Mouse (Mus musculus) granulocyte monocyte progenitor cell, adult 5-6 weeks (primary cell): ENCODE measurements at regions not wholly inside any gene's neighbourhood (a gene's known extent, or its start where the extent isn't known, plus 50 kb on each side); places are given as distances from the start of the nearest gene placed in this dataset.

ENCODE experiments used
- ATAC-seq: replicated peaks from 2 replicates; pipeline ENCODE4 v1.8.0; 2016; ENCODE audit warnings: mild to moderate bottlenecking, moderate TSS enrichment, inconsistent platforms; ENCODE audit not compliant: poor library complexity, severe bottlenecking

DNA sequence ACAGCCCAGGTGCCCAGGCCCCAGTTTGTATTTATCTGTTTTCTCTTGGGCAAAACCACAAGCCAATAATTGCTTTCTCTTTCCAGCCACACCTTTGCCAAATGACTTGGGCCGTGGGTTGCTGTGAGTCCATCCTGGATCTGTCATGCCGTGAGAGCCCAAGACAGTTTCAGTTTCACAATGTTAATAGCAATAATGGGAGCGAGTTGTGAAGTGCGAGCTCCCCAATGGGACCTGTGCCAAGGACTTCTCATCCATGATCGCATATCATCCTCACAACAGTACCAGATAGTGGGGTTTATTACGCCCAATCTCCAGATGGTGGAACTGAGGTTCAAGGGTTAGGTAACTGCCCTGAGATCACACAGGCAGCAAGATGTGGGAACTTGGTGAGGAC, 142.2 kb downstream of the Gm10260 start:
- ATAC-seq: no peak

GRCm38 (mm10) chr13:97617511-97618189, 142.8 kb downstream of the Gm10260 start:
- ATAC-seq: no peak

GRCm38 (mm10) chr13:97616919-97617318, 143.5 kb downstream of the Gm10260 start:
- ATAC-seq: no peak

DNA sequence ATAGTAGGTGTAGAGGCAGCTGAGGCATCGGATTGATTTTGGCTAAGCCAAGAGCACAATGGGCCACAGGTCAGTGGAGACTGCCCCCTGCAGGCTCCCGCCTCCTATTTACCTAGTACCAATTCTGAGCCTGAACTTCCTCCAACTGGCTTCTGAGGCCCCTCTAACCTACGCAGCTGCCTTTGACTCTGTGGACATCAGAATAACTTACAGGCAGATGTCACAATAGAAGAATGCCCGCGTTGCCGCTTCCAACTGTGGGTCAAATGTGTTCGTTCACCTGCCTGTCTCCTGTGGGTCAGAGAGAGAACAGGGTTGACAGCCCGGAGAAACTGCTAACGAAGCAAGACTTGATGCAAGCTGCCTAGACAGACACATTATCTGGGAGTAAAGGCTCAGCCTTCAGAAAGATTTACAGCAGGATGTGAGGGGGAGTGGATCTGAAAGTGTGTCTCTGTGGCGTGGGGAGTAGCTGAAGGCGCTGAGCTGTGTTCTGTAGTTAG, 153.2 kb downstream of the Gm10260 start:
- ATAC-seq: peak; percentile 89

- no peak for ATAC-seq
These were observed 156.0 kb downstream of the Gm10260 start for GRCm38 (mm10) chr13:97604451-97604850.

DNA sequence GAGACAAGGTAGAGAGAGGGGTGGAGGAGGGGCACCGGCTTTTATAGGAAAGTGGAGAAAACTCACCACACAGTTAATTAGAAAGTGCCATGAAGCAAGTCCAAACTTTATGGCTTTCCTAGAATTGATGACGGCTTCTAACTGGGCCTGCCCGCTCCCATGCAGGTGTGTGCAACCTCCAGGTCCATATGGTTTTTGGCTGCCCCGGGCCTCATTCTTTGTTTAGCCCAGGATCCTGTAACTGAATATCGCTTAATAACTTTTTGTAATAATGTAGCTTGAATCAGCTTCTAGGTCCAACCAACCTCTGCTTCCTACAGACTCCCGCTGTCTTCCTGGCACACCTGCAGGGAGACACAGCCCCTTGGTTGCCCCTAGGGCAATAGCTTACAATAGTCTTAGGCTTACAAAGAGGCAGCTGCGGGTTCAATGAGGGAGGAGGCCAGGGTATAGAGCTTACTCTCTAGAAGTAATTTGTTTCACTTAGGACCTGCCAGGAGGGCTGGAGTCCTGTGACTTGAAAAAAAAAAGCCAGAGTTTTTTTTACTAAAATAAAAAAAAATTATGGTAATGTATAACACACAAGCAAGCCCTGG, 159.2 kb downstream of the Gm10260 start:
- no peak for ATAC-seq

DNA sequence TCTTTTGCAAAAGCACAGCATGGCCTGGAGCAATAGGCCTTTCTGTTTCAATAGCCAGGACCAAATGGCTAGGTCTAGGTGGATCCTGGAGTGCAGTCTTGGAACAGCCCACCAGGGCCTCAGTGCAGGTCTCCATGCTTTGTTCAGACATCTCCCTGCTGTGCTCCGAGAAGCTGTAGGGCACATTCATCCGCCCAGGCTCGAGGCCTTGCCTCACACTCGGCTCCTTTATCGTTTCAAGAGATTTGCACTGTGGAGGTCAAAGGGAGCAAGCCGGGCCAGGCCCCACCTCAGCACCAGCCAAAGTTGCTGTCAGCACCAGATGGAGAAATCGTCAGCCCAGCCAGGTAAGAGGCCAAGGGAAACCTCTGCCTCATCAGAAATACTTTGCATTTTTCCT, 160.3 kb downstream of the Gm10260 start:
- no peak for ATAC-seq

DNA sequence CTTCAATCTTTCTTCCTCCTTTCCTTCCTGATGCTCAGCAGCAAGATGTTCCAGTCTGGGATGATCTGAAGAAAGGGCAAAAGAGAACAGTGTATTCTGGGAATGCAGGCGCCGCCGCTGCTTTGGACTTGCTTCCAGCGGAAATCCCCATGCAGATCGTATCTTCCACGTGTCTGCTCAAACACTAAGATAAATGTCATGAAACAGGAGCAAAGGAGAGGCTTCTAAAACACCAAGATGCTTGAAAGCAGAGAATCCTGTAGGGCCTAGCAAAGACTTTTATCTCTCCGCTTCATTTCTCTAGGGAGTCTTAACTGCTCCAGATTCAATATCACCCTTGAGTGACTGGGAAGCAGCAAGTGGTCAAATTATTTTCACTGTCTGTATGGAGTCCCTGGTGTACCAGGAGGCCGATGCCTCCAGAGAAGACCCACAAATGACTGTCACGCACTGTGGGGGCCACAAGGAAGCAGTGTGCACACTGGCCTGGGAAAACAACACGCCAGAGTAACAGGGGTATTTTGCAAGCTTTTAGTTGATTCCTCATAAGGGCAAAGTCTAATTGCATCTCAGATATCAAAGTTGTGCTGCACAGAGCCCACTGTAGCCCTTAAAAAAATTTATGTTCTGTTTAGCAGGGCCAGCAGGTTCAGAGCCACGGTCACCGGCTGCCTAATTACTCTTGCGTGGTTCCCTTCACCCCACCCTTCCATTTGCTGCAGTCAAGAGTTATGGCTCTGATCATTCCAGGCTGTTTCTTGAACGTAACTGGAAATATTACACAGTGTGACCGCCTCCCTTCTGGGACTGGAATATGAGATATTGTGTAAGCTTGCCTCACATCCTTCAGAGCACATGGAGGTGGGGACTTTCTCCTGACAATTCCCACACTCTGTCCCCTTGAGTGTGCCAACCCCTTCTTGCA, 161.7 kb downstream of the Gm10260 start:
- ATAC-seq: no peak

- ATAC-seq: no peak
These were observed 165.6 kb downstream of the Gm10260 start for GRCm38 (mm10) chr13:97594851-97595250.

DNA sequence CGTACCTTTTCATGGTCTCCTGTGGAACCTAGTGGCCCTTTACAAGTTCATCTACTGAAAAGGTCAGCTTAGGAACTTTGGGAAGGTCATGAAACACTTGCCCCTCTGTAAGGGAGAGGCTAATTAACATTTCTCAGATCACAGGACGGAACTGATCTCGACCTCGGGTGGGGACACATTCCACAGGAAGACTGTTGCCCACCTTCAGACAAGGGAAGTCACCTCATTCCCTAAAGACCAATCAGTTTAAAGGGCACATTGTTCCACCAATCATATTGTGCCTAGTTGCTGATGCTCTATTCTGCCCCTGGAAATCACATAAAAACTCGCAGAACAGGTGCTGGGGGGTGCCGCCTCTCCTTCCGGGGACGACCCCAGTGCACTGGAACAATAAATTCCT, 170.8 kb downstream of the Gm10260 start:
- ATAC-seq: no peak

- ATAC-seq: no peak
These were observed 172.3 kb downstream of the Gm10260 start for GRCm38 (mm10) chr13:97588085-97588484.

DNA sequence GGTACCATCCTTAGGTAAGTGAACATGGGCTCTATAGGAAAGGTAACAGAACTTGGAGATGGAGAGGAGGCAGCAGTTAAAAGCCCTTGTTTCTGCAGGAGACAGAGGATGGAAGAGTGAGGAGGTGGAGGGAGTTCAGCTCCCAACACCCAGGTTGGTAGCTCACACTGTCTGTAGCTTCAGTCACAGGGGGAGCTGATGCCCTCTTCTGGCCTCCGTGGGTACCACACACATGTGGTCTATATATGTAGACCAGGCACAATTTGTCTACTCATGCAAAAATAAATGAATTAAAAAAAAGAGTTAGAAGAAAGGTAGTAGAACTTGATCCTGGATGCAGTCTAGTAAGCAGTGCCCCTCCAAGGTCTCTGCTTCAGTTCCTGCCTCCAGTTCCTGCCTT, 173.3 kb downstream of the Gm10260 start:
- ATAC-seq: peak; percentile 58; the same call in 1 of the 2 replicates

DNA sequence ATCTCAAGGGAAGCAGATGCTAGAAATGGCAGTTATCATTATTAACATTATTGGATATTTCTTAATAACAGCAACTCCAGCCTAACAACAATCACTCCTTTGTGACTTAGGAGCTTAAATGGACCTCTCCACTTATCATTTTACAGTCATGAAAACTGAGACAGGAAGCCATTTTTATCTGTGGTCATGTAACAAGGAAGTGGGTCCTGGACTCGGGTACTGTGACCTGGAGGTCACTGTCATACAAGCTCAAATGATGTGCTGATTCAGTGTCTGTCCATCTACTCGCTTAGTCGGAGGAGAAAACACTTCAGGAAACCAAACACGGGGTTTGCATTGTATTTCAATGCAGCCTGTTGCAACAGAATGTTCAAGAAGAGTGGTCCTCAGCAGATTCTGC, 176.4 kb downstream of the Gm10260 start:
- peak; percentile 86 for ATAC-seq

GRCm38 (mm10) chr13:97581380-97581779, 179.1 kb downstream of the Gm10260 start:
- ATAC-seq: no peak

GRCm38 (mm10) chr13:97580241-97580874, 180.1 kb downstream of the Gm10260 start:
- ATAC-seq: no peak

DNA sequence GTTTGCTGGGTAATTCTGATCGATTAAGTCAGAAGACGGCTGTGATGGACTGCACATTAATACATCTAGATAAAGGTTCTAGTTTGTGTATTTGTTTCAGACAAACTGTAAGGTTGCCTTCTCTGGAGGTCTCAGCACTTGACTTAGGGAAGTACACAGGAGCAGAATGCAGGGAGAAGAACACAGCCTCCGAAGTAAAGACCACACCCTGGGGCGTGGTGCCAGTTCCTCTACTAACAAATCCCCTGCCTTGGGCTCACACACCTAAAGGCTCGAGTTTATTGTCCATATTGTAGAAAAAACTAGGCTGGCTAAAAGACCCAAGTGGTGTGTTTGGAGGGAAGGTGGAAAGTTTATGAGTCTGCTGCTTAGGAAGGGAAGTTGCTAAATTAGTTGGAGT, 181.8 kb downstream of the Gm10260 start:
- ATAC-seq: 0 out of 2 replicates have a peak, but pooled peaks have one; percentile 30

DNA sequence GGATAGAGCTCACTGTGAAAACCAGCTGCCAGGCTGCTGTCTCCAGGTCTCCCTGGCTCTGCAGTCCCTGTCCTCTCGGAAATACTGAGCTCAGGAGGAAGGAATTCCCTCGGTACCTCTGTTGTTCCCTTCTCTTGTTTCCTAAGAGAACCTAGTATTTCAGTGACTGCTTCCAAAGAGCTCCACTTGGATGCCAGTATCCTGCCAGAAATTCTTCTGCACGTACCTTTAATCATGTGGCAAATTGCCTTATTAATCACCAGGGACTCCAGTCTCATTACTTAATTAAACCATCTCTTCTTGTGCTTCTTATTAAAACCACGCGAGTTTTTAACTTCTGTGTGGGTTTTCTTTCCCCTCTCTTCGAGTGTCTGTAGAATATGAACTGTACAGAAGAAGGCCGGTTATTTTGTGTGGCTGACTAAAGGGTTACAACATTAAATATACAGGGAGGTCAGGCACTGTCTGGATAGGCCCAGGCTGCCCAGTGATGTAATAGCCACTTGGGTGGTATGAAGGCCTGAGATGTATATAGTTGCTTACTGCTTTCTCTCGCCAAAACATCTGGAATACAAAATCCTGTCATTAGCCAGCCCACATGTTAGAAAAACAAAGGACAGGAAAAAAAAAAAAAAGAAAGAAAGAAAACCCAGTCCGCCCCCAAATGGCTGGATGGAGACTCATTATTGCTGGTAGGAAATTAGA, 183.2 kb downstream of the Gm10260 start:
- no peak for ATAC-seq

- ATAC-seq: no peak
These were observed 186.8 kb downstream of the Gm10260 start for GRCm38 (mm10) chr13:97573601-97574000.

DNA sequence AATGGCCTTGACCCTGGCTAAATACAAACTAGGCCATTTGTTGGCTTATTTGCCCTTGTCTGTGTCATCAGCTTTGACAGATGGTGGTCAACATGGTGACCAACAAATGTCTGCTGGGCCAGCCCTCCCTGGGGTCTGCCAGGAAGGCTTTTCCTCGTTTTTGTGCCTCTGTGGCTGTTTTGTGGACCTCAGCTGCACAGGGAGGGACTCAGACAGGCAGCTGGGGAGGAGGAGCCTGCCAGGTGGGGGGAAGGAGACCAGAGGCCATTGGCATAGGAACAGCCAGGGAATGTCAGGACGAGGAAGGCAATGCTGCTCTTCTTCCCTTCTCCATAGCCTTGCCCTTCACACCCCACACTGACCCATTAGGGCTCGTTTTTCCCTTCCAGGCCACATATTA, 188.1 kb downstream of the Gm10260 start:
- ATAC-seq: no peak

DNA sequence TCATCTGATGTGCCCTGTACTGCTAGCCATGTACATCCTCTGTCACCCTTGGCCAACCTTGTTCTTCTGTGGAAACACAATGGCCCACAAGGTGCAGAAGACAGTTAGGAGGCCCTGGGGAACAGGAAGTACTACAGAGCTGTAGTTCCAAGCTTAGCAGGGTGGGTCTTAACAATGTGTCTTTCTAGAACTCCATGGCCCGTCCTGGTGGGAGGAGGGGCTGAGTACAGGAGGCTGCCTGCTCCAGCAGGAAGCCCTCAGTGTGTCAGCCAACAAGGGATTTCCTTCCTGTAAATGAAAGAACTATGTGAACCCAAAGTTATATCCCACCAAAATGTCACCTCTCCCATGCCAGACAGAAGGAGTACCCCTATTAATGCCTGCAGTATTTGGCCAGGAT, 190.4 kb downstream of the Gm10260 start:
- peak; percentile 42; the same call in 1 of the 2 replicates for ATAC-seq
